Mouse (Mus musculus): Measurements from ENCODE around the gene Samd13. TPM values are rescaled to one million over a fixed set of nuclear protein-coding genes. Genes with fewer than 3 reads are reported as not detected.
A peak's percentile ranks its signal among the peaks of the same experiment; 100 is the strongest.

Samd13 gene
- polyA plus RNA-seq, 1 experiment from 2014 or later = not detected

DNA sequence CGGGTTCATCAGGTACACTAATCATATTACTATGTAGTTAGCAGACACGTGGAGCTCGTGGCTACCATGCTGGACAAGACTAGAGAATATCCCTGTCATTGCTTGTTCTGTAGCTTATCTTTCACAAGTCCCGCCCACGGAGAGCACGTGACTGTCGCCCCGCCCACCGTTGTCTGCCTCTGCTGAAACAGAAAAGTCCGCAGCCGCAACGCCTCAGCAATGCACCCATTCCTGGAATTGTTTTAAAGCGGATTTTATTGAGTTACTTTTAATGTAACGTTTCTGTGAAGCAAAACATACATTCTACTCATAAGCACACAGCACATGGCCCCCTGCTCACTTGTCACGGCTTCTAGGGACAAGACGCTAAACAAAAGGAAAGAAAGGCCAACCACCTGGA lies 5.7 kb downstream of the Samd13 start:
- ATAC-seq = no peak
- POLR2A ChIA-PET = no interaction called here
- CTCF ChIA-PET = interaction anchor here (1.8 kb wide), 1 partner anchor 115 kb away, joined by 4 read pairs; no protein-coding TSS in a partner anchor
- no peak for DNase-seq (ENCODE audit: low read depth, low spot score)
- no peak for TF ChIP-seq CTCF (IDR thresholded peaks at IDR 0.05)
- in situ Hi-C loops (cut with MboI; ENCODE audit: low pct_unique_long_range_greater_than_20kb) = no loop called here
- H3K27me3 ChIP-seq = no peaks in the 10 kb centered on the region

DNA sequence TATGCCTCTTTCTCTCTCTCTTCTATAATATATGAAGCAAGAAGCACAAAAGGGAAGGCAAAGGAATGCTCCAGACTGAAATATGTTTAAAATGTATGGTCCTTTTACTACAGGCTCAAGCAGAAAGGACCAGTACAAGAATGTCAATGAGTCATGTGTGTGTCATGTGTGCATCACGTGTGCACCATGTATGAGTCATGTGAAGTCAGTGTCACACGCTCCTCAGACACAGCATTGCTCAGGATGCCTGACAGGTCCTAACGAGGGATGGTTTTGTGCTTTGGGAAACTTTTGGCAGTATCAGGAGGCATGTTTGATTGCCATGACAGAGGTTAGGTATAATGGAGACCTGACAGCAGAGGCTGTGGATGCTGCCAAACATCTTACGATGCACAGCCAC lies 9.2 kb downstream of the Samd13 start:
- CTCF ChIA-PET = no interaction called here

DNA sequence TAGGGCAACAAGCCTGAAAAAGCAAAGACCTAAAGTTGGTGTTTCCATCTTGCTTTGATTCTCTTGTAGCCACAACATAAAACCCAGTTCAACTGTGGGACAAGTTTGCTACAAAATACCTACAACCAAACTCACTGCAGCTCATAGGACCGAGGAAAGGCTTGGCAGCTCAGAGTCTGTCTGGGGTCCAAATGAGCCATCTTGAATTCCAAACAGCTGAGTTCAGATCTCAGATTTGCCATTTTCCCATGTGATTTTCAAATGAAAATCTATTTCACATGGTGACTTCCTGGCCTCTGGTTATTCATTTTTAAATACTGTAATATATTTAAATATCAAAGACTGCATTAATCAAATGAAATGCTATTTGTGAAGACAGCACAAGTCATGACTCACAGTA lies 10.3 kb downstream of the Samd13 start:
- no peaks in the 10 kb centered on the region for H3K27me3 ChIP-seq
- ATAC-seq (no peak), DNase-seq (ENCODE audit: low read depth, low spot score) (no peak)
- CTCF ChIA-PET = no interaction called here
- in situ Hi-C loops (cut with MboI; ENCODE audit: low pct_unique_long_range_greater_than_20kb) = no loop called here
- TF ChIP-seq CTCF (IDR thresholded peaks at IDR 0.05) = no peak
- POLR2A ChIA-PET = no interaction called here

More for the DNA sequence above, 9.2 kb downstream of the Samd13 start:
- in situ Hi-C loops (cut with MboI; ENCODE audit: low pct_unique_long_range_greater_than_20kb) = no loop called here
- no peak for ATAC-seq
- POLR2A ChIA-PET = no interaction called here
- TF ChIP-seq CTCF (IDR thresholded peaks at IDR 0.05) = no peak
- no peaks in the 10 kb centered on the region for H3K27me3 ChIP-seq
- no peak for DNase-seq (ENCODE audit: low read depth, low spot score)

DNA sequence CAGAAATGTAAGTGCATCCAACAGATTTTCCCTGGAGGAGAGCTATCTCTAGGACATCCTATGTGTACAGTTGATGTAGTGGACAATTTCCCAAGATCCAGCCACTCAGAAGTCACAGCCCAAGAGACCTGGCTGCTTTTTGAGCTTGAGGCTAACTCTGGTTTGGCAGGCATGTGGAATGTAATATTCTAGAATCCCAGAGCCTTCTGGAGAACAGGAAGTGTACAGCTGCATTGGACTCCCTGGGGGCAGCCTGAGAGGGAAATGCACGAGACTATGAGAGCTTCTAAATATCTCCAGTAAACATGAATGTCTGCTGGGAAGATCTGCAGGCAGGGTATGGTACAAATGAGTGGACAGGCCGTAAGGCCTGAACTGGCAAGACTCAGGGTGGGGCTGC lies 14.3 kb downstream of the Samd13 start:
- in situ Hi-C loops (cut with MboI; ENCODE audit: low pct_unique_long_range_greater_than_20kb) = no loop called here
- CTCF ChIA-PET = interaction anchor here (1.0 to 3.3 kb wide), 6 partner anchors 12 to 40 kb away, joined by 3 to 9 read pairs (median 4); no protein-coding TSS in a partner anchor
- TF ChIP-seq CTCF (IDR thresholded peaks at IDR 0.05) = no peak
- DNase-seq (ENCODE audit: low read depth, low spot score) = no peak
- ATAC-seq = no peak
- POLR2A ChIA-PET = no interaction called here
- no peaks in the 10 kb centered on the region for H3K27me3 ChIP-seq

DNA sequence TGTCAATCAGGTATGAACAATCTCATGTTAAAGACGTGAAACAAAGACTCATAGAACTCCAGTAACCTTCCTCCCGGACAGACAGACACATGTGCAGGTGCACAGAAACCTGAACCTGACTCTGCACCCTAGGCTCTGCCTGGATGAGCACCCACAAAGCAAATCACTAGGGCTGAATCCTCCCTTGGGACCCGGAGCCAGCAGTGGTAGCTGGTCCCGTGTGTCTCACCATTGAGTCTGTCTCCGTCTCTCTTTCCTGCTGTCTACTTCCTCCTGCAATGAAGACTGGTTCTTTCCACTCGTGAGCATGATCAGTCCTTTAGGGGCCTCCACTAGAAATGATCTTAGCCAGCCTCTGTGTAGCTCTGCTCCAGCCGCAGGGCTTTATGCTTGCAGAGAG lies 23.5 kb downstream of the Samd13 start:
- POLR2A ChIA-PET = no interaction called here
- ATAC-seq (no peak), DNase-seq (ENCODE audit: low read depth, low spot score) (no peak)
- TF ChIP-seq CTCF (IDR thresholded peaks at IDR 0.05) = no peak
- H3K27me3 ChIP-seq = no peaks in the 10 kb centered on the region
- CTCF ChIA-PET = interaction anchor here (0.9 to 1.3 kb wide), 3 partner anchors 9 to 63 kb away, joined by 3 read pairs; no protein-coding TSS in a partner anchor
- in situ Hi-C loops (cut with MboI; ENCODE audit: low pct_unique_long_range_greater_than_20kb) = no loop called here

DNA sequence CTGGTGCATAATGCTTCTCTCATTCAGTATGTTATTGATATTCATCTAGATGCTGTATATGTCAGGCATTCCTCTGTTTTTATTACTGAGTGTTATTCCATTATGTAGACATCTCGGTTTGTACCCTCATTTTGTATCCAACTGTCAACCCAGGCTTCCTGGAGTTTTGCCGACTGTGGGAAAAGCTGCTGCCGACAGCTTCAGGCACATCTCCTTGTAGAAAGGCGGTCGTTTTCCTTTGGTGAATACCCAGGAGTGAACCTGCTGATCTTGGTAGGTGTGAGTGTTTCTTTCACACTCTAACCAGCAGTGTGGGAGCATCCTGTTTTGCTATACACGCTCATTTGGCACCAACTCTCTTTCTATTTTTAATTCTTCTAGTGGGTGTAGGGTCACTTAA lies 24.4 kb downstream of the Samd13 start:
- CTCF ChIA-PET = interaction anchor here (1.0 to 1.3 kb wide), 2 partner anchors 22 to 64 kb away, joined by 3 read pairs; no protein-coding TSS in a partner anchor
- DNase-seq (ENCODE audit: low read depth, low spot score) = no peak
- in situ Hi-C loops (cut with MboI; ENCODE audit: low pct_unique_long_range_greater_than_20kb) = no loop called here
- no peak for TF ChIP-seq CTCF (IDR thresholded peaks at IDR 0.05)
- no peaks in the 10 kb centered on the region for H3K27me3 ChIP-seq
- POLR2A ChIA-PET = no interaction called here
- no peak for ATAC-seq

DNA sequence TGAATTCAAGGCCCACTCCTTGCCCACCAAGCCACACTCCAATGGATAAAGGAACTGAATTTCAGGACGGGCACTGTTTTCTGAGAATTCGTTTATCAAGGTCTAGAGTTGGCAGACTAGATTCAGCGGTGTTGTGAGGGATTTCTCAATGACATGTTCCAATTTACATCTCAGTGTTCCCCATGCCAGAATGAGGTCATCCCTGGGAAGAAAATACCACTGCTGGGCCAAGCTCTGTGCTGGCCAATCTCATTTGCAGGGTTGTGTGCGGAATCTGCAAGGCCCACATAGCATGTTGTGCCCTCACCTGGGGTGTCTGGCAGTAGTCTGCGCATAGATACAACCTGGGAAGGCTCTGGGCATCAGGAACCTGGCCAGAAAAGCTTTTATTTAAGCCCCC lies 26.1 kb downstream of the Samd13 start:
- H3K27me3 ChIP-seq = no peaks in the 10 kb centered on the region
- ChIA-PET POLR2A (no interaction called here), CTCF (interaction anchor here (1.0 to 1.6 kb wide), 3 partner anchors 10 to 91 kb away, joined by 3 to 6 read pairs (median 4); no protein-coding TSS in a partner anchor)
- ATAC-seq (no peak), DNase-seq (ENCODE audit: low read depth, low spot score) (no peak)
- in situ Hi-C loops (cut with MboI; ENCODE audit: low pct_unique_long_range_greater_than_20kb) = no loop called here
- TF ChIP-seq CTCF (IDR thresholded peaks at IDR 0.05) = no peak

DNA sequence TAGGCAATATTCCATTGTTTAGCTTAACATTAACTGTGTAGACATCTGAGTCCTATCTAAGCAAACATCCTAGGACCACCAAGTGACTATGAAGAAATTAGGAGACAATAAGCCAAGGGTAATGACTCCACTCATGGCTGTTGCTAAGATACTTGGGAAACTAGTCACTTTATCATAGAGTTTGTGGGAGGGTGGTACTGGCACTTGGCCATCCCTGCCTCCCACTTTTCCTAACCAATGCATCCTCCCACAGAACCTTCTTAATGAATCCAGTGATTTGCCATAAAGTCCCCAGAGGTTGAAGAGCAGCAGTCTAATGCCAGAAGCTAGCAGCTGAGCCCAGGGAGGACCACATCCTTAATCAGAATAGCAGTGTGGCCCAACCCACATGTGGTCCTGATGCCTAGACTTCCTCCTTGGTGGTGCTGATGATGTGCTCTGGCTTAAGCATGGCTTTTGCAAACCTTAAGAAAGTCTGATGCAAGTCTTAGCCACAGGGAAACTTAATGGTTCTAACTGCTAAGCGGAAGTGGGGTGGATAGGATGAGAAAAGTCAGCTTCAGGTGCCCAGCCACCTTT lies 27.2 kb downstream of the Samd13 start:
- in situ Hi-C loops (cut with MboI; ENCODE audit: low pct_unique_long_range_greater_than_20kb) = no loop called here
- POLR2A ChIA-PET = interaction anchor here (0.6 kb wide), 2 partner anchors 15 to 38 kb away, joined by 3 read pairs; no protein-coding TSS in a partner anchor
- no peak for TF ChIP-seq CTCF (IDR thresholded peaks at IDR 0.05)
- no peaks in the 10 kb centered on the region for H3K27me3 ChIP-seq
- CTCF ChIA-PET = interaction anchor here (1.6 kb wide), 1 partner anchor 90 kb away, joined by 4 read pairs; no protein-coding TSS in a partner anchor
- ATAC-seq (no peak), DNase-seq (ENCODE audit: low read depth, low spot score) (no peak)

DNA sequence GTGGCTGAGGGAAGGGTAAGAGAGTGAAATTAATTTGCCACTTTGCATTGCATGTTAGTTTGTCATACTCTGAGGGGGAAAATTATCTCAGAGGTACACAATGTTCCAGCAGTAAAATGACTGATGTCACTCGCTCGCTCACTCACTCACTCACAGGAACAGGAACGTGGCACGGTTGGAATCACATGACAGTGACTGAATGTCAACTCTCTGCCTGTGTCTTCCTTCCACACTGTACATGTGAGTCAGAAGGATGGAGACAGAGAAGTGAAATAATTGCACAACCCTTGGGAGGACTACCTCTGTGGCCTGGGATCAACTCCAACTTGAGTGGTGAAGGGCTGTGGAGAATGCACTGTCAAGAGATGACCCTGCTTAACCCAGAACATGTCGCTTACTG lies 28.0 kb downstream of the Samd13 start:
- H3K27me3 ChIP-seq = no peaks in the 10 kb centered on the region
- POLR2A ChIA-PET = interaction anchor here (0.6 kb wide), 1 partner anchor 39 kb away, joined by 3 read pairs; no protein-coding TSS in a partner anchor
- in situ Hi-C loops (cut with MboI; ENCODE audit: low pct_unique_long_range_greater_than_20kb) = no loop called here
- peak; percentile 33 for ATAC-seq
- CTCF ChIA-PET = interaction anchor here (0.7 to 2.7 kb wide), 4 partner anchors 9 to 32 kb away, joined by 3 to 9 read pairs (median 4); no protein-coding TSS in a partner anchor
- TF ChIP-seq CTCF (IDR thresholded peaks at IDR 0.05) = no peak
- no peak for DNase-seq (ENCODE audit: low read depth, low spot score)

DNA sequence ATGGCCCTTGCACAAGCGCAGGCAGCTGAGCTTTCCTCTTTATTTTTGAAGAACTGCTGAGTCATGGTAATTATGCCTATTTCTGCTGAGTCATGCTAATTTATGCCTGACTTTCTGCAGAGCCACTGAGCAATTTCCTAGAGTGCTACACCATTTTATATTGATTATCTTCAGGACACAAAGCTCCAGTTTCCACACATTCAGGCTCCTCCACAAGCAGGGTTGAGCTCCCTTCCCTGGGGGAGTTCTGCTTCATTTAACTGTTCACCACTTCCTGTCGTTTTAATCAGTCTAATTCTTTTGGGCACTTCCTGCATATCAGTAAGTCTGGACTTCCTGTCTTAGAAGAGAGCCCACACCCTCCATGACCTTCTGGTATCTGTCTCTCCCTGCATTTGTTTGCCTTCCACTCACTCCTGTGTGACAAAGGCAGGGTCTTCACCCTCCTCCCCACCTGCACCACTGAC lies 30.2 kb downstream of the Samd13 start:
- ATAC-seq (peak; percentile 26), DNase-seq (ENCODE audit: low read depth, low spot score) (no peak)
- in situ Hi-C loops (cut with MboI; ENCODE audit: low pct_unique_long_range_greater_than_20kb) = no loop called here
- ChIA-PET CTCF (interaction anchor here (0.7 to 2.7 kb wide), 3 partner anchors 12 to 17 kb away, joined by 3 to 9 read pairs (median 6); no protein-coding TSS in a partner anchor), POLR2A (interaction anchor here (0.8 kb wide), 1 partner anchor 14 kb away, joined by 3 read pairs; no protein-coding TSS in a partner anchor)
- no peaks in the 10 kb centered on the region for H3K27me3 ChIP-seq
- TF ChIP-seq CTCF (IDR thresholded peaks at IDR 0.05) = no peak

DNA sequence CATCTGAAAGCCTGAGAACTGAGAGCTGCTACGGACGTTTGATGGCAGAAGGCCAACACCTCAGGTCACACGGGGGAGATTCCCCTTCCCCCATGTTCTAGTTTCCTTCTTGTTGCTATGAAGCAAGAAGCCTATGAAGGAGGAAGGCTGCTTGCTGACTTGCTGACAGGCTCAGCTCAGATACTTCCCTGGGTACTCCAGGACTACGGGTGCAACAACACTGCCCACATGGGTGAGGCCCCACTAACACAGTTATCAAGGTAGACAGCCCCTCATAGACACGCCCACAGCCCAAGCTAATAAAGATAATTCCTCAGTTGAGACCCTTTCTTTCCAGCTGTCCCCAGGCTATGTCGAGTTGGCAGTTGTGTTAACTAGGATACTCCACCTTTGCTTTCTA lies 31.7 kb downstream of the Samd13 start:
- no peak for DNase-seq (ENCODE audit: low read depth, low spot score)
- CTCF ChIA-PET = interaction anchor here (0.9 to 1.4 kb wide), 2 partner anchors 15 to 75 kb away, joined by 3 to 6 read pairs; no protein-coding TSS in a partner anchor
- POLR2A ChIA-PET = no interaction called here
- in situ Hi-C loops (cut with MboI; ENCODE audit: low pct_unique_long_range_greater_than_20kb) = no loop called here
- no peak for TF ChIP-seq CTCF (IDR thresholded peaks at IDR 0.05)
- H3K27me3 ChIP-seq = no peaks in the 10 kb centered on the region
- no peak for ATAC-seq

All from Patski (cell line).